Mouse (Mus musculus) liver, embryonic 14.5 days (tissue): ENCODE results near the gene Lmtk2.

Experiments used
- CTCF ChIP-seq: IDR thresholded peaks from 2 replicates; pipeline ENCODE4 v1.5.1; 2016; ENCODE audit warnings: antibody characterized with exemption, low read depth, control low read depth
- EP300 ChIP-seq: IDR thresholded peaks from 2 replicates; pipeline ENCODE4 v1.6.1; 2016; ENCODE audit warnings: antibody characterized with exemption, low read depth

DNA sequence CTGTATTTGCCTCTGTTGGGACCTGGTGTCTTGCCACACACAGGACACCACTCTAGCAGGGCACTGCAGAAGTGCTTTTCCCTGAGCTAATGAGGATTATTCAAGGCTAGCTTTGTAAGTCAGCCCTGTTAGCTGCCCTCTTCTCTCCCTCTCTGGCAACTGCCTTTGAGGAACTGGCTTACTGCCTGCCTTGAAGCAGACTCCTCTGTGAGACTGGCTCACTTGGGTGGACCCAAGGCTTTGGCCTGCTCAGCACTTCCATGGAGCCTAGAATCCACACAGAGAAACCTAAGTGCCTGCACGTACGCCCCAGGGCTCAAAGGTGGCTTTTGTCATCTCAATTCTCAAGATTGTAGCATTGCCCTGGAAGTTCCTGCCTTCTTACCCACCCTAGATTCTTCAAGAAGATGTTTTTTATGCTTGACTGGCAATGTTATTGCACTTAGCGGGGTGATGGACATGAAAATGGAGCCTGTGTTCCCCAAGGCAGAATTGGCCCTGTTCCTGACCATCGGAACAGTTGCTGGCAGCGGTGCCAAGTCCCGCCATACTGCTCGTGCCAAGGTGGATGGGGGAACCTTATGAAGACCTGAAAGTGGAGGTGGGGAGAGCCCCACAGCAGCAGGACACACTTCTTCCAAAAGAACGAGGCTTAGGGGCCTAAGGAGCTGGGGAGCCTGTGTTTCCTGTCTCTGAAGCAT, 69.2 kb downstream of the Lmtk2 start:
- no peak for TF ChIP-seq CTCF
- no peak for TF ChIP-seq EP300
